Mouse (Mus musculus): ENCODE data around the gene Nanog. TPM values are rescaled to one million over a fixed set of nuclear protein-coding genes. Genes with fewer than 3 reads are reported as not detected.
"Not testable (repeated sequence)": the region's sequence is repeated elsewhere in the genome, so short reads cannot be mapped to it uniquely, and the experiment has no call there.

Nanog gene
- total RNA-seq, 2 experiments from 2014 or later: not detected

DNA sequence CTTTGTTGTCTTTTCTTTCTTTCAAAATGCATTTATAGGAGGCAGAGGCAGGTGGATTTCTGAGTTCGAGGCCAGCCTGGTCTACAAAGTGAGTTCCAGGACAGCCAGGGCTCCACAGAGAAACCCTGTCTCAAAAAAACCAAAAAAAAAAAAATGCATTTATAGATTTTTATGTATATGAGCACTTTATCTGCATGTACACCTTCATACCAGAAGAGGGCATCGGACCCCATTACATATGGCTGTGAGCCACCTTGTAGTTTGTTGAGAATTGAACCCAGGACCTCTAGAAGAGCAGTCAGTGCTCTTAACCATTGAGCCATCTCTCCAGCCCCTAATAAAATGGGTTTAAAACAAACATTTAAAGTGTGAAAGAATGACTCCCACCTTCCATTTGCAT lies 7.7 kb upstream of the Nanog start:
- intact Hi-C loops (cut with DNase I); DNase-seq (ENCODE audit: low spot score in 2 of 2): not testable (repeated sequence)

- DNase-seq (ENCODE audit: low spot score in 2 of 2): no peak
- intact Hi-C loops (cut with DNase I): no loop called here
These were observed 5.5 kb upstream of the Nanog start for GRCm38 (mm10) chr6:122701816-122702215.

GRCm38 (mm10) chr6:122702480-122703124 lies 4.7 kb upstream of the Nanog start:
- intact Hi-C loops (cut with DNase I): no loop called here
- no peak for DNase-seq (ENCODE audit: low spot score in 2 of 2)

DNA sequence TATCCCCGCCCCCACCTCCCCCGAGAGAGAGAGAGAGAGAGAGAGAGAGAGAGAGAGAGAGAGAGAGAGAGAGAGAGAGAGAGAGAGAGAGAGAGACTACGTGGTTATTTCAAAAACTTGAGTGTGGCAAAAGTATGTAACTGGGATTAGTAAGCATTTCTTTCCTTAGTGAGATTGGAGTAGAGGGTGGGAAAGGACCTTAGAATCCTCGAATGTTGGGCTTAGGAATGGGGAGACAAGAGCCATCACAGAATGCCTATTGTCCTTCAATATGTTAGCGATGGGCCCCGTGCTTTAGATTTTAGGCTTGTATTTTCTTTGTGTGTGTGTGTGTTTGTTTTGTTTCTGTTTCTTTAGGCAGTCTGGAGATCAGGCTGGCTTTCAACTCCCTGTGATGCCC lies 4.0 kb upstream of the Nanog start:
- intact Hi-C loops (cut with DNase I): no loop called here
- DNase-seq (ENCODE audit: low spot score in 2 of 2): no peak

GRCm38 (mm10) chr6:122703706-122704105 lies 3.6 kb upstream of the Nanog start:
- no peak for DNase-seq (ENCODE audit: low spot score in 2 of 2)
- intact Hi-C loops (cut with DNase I): no loop called here

- intact Hi-C loops (cut with DNase I): no loop called here
- no peak for DNase-seq (ENCODE audit: low spot score in 2 of 2)
These were observed 900 bp upstream of the Nanog start for GRCm38 (mm10) chr6:122706337-122706840.

DNA sequence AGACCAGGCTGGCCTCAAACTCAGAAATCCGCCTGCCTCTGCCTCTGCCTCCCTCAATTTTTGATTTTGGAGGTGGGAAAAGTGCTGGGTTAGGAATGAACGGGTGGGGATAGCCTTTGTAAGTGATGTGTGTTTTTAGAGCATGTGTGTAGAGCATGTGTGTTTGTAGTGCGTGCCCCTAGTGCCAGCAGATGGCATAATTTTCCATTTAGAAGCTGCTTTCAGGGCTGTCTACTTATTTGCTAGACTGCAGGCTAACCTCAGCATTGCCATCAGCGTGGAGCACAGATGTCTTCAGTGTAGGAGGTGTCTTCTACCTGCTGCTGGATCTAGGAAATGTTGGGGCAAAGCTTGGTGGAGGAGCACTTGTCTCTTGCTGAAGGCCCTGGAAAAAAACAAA lies 1.5 kb downstream of the Nanog start:
- intact Hi-C loops (cut with DNase I): no loop called here
- DNase-seq (ENCODE audit: low spot score in 2 of 2): no peak

DNA sequence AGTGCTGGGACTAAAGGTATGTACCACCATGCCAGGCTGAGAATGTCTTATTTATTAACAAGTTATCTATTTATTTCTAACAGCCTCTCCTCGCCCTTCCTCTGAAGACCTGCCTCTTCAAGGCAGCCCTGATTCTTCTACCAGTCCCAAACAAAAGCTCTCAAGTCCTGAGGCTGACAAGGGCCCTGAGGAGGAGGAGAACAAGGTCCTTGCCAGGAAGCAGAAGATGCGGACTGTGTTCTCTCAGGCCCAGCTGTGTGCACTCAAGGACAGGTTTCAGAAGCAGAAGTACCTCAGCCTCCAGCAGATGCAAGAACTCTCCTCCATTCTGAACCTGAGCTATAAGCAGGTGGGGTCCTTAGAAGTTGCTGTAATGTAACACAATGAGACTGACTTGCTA lies 4.2 kb downstream of the Nanog start:
- DNase-seq (ENCODE audit: low spot score in 2 of 2): no peak
- intact Hi-C loops (cut with DNase I): no loop called here

DNA sequence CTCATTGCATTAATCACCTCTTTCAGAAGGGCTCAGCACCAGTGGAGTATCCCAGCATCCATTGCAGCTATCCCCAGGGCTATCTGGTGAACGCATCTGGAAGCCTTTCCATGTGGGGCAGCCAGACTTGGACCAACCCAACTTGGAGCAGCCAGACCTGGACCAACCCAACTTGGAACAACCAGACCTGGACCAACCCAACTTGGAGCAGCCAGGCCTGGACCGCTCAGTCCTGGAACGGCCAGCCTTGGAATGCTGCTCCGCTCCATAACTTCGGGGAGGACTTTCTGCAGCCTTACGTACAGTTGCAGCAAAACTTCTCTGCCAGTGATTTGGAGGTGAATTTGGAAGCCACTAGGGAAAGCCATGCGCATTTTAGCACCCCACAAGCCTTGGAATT lies 5.8 kb downstream of the Nanog start:
- intact Hi-C loops (cut with DNase I); DNase-seq (ENCODE audit: low spot score in 2 of 2): not testable (repeated sequence)

DNA sequence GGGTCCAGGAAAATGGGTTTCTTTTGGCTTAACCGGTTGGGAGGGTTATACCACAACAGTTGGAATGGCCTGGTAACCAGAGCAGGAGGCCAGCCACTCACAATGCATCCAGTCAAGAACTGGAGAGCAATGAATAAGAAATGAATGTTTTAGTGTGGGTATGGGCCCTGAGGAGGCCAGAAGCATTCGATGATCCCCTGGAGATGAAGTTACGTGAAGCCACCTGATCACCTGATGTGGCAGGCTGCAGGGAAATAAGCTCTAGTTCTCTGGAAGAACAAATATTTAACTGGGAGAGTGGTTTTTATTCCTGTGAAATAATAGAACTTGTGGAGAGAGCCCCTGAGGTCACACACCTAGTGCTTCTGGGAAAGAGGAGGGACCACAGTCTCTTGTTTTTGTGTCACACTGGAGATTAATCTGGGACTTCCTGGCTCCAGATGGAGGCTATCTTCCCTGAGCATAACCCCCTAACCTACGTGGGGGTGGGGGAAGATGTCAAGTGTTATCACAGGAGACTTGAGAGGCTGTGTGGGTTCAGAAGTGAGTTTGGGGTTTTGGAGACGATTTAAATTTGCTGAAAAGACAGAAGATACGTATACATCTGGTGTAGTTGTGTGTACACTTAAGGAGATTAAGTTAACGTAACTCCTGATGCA lies 7.5 kb downstream of the Nanog start:
- intact Hi-C loops (cut with DNase I): no loop called here
- no peak for DNase-seq (ENCODE audit: low spot score in 2 of 2)

DNA sequence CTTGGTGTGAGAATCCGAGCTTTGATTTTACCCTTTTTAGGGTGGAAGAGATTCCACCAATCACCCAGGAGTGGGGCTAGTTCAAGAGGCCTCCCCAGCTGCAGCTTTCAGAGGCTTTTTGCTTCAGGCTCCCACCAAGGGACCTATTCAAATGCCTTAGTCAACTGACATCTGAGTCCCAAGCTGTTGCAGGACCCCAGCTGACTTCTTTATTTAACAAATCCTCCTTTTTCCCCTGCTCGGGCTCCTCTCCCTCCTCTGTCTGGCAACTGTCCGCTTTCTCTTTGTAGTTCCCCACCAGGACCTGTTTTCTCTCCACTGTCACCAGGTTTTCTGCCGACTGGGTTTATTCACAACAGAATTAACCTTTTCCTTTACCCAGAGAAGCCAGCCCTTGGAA lies 8.6 kb downstream of the Nanog start:
- no peak for DNase-seq (ENCODE audit: low spot score in 2 of 2)
- intact Hi-C loops (cut with DNase I): no loop called here

- DNase-seq (ENCODE audit: low spot score in 2 of 2); intact Hi-C loops (cut with DNase I): not testable (repeated sequence)
These were observed 10.9 kb downstream of the Nanog start for GRCm38 (mm10) chr6:122718224-122718623.

DNA sequence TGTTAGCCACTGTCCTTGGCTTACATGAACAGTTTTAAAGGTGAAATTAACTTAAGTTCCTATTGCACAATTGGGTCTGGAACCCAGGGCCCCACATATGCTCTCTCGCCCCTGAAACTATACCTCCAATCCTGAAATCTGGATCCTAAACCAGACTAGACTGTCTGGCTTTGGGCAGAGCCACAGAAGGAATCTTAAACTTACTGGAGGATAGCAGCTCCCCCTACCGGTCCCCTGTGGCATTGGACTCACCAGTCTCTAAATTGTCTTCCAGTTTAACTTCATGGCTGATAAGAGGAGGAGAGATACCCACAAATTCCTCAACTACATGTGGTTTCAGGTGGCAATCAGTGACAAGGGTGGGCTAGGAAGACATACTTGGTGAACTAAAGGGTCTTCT lies 12.7 kb downstream of the Nanog start:
- intact Hi-C loops (cut with DNase I): loop anchor here (1.0 kb wide), 1 partner anchor 50 kb away; no protein-coding TSS in a partner anchor
- DNase-seq (ENCODE audit: low spot score in 2 of 2): peak; percentile 63 to 71

GRCm38 (mm10) chr6:122739952-122740351 lies 32.7 kb downstream of the Nanog start:
- intact Hi-C loops (cut with DNase I): loop anchor here (1.0 to 5.0 kb wide), 2 partner anchors 46 to 62 kb away; partner anchors contain the start of gene Slc2a3
- DNase-seq (ENCODE audit: low spot score in 2 of 2): peak; percentile 74 to 78

DNA sequence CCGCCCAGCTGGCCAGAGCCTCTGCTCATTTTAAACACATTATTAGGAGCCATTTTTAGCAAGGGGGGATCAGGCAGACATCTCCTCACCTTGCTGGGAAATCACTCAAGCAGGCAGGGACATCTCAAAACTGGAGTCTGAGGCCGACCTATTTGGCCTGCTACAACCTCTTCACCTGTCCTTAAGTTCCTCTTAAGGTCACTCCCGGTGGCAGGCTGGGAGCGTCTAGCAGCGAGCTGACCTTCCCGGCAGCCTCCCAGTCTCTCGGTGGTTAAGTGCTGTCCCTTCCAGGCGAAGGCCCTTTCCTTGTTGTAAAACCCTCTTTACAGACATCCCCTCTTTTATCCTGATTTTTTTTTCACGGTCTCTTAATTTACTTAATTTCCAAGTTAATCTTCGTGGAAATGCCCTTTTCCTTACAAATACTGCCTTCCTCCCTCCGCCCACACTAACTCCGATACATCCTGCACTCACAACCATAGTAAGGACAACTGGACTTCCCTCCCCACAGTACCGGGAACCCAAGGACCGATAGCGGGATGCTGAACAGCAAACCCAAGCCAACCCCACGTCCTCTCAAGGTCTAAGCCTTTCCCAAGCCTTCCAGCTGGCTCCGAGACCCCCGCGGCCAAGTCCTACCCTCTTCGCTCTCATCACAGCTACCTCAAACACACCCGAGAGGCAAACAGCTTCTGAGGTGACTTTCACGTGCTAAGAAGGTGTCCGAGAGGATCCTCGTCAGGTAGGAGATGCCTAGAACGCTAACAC lies 34.4 kb downstream of the Nanog start:
- DNase-seq (ENCODE audit: low spot score in 2 of 2): peak in 1 of 2 experiments; percentile 45
- intact Hi-C loops (cut with DNase I): loop anchor here (1.0 to 5.0 kb wide), 2 partner anchors 23 to 61 kb away; partner anchors contain the start of gene Slc2a3

- DNase-seq (ENCODE audit: low spot score in 2 of 2): peak; percentile 70 to 71
- intact Hi-C loops (cut with DNase I): loop anchor here (1.0 to 5.0 kb wide), 2 partner anchors 22 to 60 kb away; partner anchors contain the start of gene Slc2a3
These were observed 35.1 kb downstream of the Nanog start for GRCm38 (mm10) chr6:122742228-122742899.

- intact Hi-C loops (cut with DNase I): loop anchor here (5.0 kb wide), 1 partner anchor 59 kb away; the partner anchor contains the start of gene Slc2a3
These were observed 36.1 kb downstream of the Nanog start for GRCm38 (mm10) chr6:122743353-122743752.

GRCm38 (mm10) chr6:122744505-122745249 lies 37.4 kb downstream of the Nanog start:
- intact Hi-C loops (cut with DNase I): loop anchor here (5.0 kb wide), 1 partner anchor 58 kb away; the partner anchor contains the start of gene Slc2a3

More at GRCm38 (mm10) chr6:122743353-122743752, 36.1 kb downstream of the Nanog start:
- DNase-seq (ENCODE audit: low spot score in 2 of 2): no peak

GRCm38 (mm10) chr6:122750579-122750978 lies 43.3 kb downstream of the Nanog start:
- intact Hi-C loops (cut with DNase I): no loop called here
- no peak for DNase-seq (ENCODE audit: low spot score in 2 of 2)

More at GRCm38 (mm10) chr6:122744505-122745249, 37.4 kb downstream of the Nanog start:
- no peak for DNase-seq (ENCODE audit: low spot score in 2 of 2)
